Mouse (Mus musculus) heart, postnatal 0 days (tissue): Measurements from ENCODE around the gene Iqce. TPM values are rescaled to one million over a fixed set of nuclear protein-coding genes. Genes with fewer than 3 reads are reported as not detected.

ENCODE experiments used
- ATAC-seq: fragments of 200-750 bp; cut with Nextera tagmentation; 2 replicates; pipeline ENCODE4 v1.8.0; 2017; ENCODE audit warnings: low read depth, moderate number of reproducible peaks, moderate library complexity; ENCODE audit not compliant: insufficient read depth
- DNase-seq: peaks from one replicate; pipeline ENCODE4 v3.0.0-alpha.2; 2016; ENCODE audit warnings: low spot score
- H3K27ac ChIP-seq: fragments of 300-500 bp; sonication (generic); 2 replicates; pipeline ENCODE4 v1.5.1; 2014; ENCODE audit warnings: low read depth, mild to moderate bottlenecking
- H3K27me3 ChIP-seq: fragments of 300-500 bp; sonication (generic); 2 replicates; pipeline ENCODE4 v1.6.1; 2014; ENCODE audit warnings: low read length, mixed read lengths; ENCODE audit not compliant: control insufficient read depth, insufficient read depth
- H3K36me3 ChIP-seq: fragments of 300-500 bp; sonication (generic); replicated peaks from 2 replicates; pipeline ENCODE4 v1.6.1; 2014; ENCODE audit warnings: low read length, mixed read lengths; ENCODE audit not compliant: control insufficient read depth, insufficient read depth
- H3K4me1 ChIP-seq: fragments of 300-500 bp; sonication (generic); 2 replicates; pipeline ENCODE4 v1.6.1; 2014; ENCODE audit warnings: antibody characterized with exemption; ENCODE audit not compliant: control insufficient read depth, insufficient read depth
- H3K4me2 ChIP-seq: fragments of 300-500 bp; sonication (generic); 2 replicates; pipeline ENCODE4 v1.6.1; 2014; ENCODE audit warnings: low read depth, mild to moderate bottlenecking, low read length, moderate library complexity
- H3K4me3 ChIP-seq: fragments of 300-500 bp; sonication (generic); 2 replicates; pipeline ENCODE4 v1.5.1; 2014; ENCODE audit warnings: low read depth, low read length
- H3K9ac ChIP-seq: fragments of 300-500 bp; sonication (generic); replicated peaks from 2 replicates; pipeline ENCODE4 v1.6.1; 2014; ENCODE audit warnings: low read depth, low read length, mixed read lengths
- H3K9me3 ChIP-seq: fragments of 300-500 bp; sonication (generic); replicated peaks from 2 replicates; pipeline ENCODE4 v1.6.1; 2016; ENCODE audit warnings: low read length; ENCODE audit not compliant: control insufficient read depth
- CTCF ChIP-seq: IDR thresholded peaks from 2 replicates; pipeline ENCODE4 v1.5.1; 2016; ENCODE audit warnings: antibody characterized with exemption, control low read depth, low read depth
- EP300 ChIP-seq: IDR thresholded peaks from 2 replicates; pipeline ENCODE4 v1.6.1; 2016; ENCODE audit warnings: antibody characterized with exemption, low read depth
- WGBS: fragments of 180-500 bp; shearing (Covaris S2); extraction: QIAGEN DNeasy Blood & Tissue Kit; methylation state at CpG from one replicate; pipeline ENCODE4 v1.1.7; 2014; 5-methylcytosine and 5-hydroxymethylcytosine counted together
- polyA plus RNA-seq: library from polyadenylated mRNA; unstranded; fragments of >200 nt; fragmentation: Nextera tagmentation; extraction: Ambion mirVana; gene quantifications from 2 replicates; pipeline ENCODE4 v1.2.1, GENCODE M21; 2015
- total RNA-seq: library from RNA; depleted of rRNA; stranded (reverse); fragments of >200 nt; gene quantifications from 2 replicates; pipeline ENCODE4 v1.2.3, GENCODE M21; 2014; ENCODE audit warnings: low replicate concordance

The Iqce gene
- total and polyA plus RNA-seq, 2 experiments from 2014 or later = 3.8 to 5.1 TPM

GRCm38 (mm10) chr5:140649881-140650414, 52.2 kb downstream of the Iqce start:
- WGBS = 81% methylated on average over 7 of the region's 7 CpGs
- Histone ChIP-seq H3K9ac (no peak overlapping the region), H3K27ac (no peak overlapping the region), H3K4me1 (peaks cover 41% of the 10 kb centered on the region), H3K27me3 (no peaks in the 10 kb centered on the region), H3K4me2 (no peak overlapping the region), H3K36me3 (no peaks in the 10 kb centered on the region), H3K4me3 (no peak overlapping the region), H3K9me3 (no peaks in the 10 kb centered on the region)
- ATAC-seq (no peak), DNase-seq (no peak)
- no peak for TF ChIP-seq CTCF
- TF ChIP-seq EP300 = no peak

- ATAC-seq (peak; percentile 91), DNase-seq (peak; percentile 97)
- H3K36me3 ChIP-seq = no peaks in the 10 kb centered on the region
- WGBS = 5% methylated on average over 23 of the region's 26 CpGs
- no peaks in the 10 kb centered on the region for H3K27me3 ChIP-seq
- peaks cover 41% of the 10 kb centered on the region for H3K4me1 ChIP-seq
- TF ChIP-seq EP300 (no peak), CTCF (no peak)
- no peaks in the 10 kb centered on the region for H3K9me3 ChIP-seq
- peak overlapping the region; percentile 99 for H3K4me3 ChIP-seq
- peak overlapping the region; percentile 98 for H3K9ac ChIP-seq
- H3K4me2 ChIP-seq = peak overlapping the region; percentile 98
- no peak overlapping the region; the same call in 1 of the 2 replicates for H3K27ac ChIP-seq
These were observed 53.0 kb downstream of the Iqce start for GRCm38 (mm10) chr5:140649101-140649667.

GRCm38 (mm10) chr5:140648519-140649100, 53.6 kb downstream of the Iqce start, which contains the start of gene Ttyh3:
Gene Ttyh3, minus strand, starts transcription at chr5:140649031.
- TF ChIP-seq EP300 = no peak
- TF ChIP-seq CTCF = no peak
- H3K27ac ChIP-seq = peak within 1 kb of the TSS; percentile 90
- ATAC-seq (peak; percentile 8), DNase-seq (no peak)
- peaks cover 41% of the 10 kb centered on the region for H3K4me1 ChIP-seq
- H3K9ac ChIP-seq = peak within 1 kb of the TSS; percentile 98
- no peaks in the 10 kb centered on the region for H3K27me3 ChIP-seq
- peak within 1 kb of the TSS; percentile 99 for H3K4me3 ChIP-seq
- under 1% methylated on average over 53 of the region's 62 CpGs for WGBS
- no peaks in the 10 kb centered on the region for H3K9me3 ChIP-seq
- H3K36me3 ChIP-seq = 0 out of 2 replicates have a peak, but pooled peaks cover 4% of the 10 kb centered on the region
- peak within 1 kb of the TSS; percentile 98 for H3K4me2 ChIP-seq

- WGBS = 1% methylated on average over 13 of the region's 13 CpGs
- Histone ChIP-seq H3K36me3 (0 out of 2 replicates have a peak, but pooled peaks cover 5% of the 10 kb centered on the region), H3K4me3 (peak overlapping the region; percentile 99), H3K4me1 (peaks cover 38% of the 10 kb centered on the region), H3K27me3 (no peaks in the 10 kb centered on the region), H3K27ac (peak overlapping the region; percentile 90), H3K9me3 (no peaks in the 10 kb centered on the region), H3K4me2 (peak overlapping the region; percentile 98), H3K9ac (peak overlapping the region; percentile 98)
- TF ChIP-seq EP300 = no peak
- no peak for TF ChIP-seq CTCF
- ATAC-seq (no peak), DNase-seq (no peak)
These were observed 54.2 kb downstream of the Iqce start for GRCm38 (mm10) chr5:140647821-140648518.

- Histone ChIP-seq H3K36me3 (0 out of 2 replicates have a peak, but pooled peaks cover 5% of the 10 kb centered on the region), H3K4me2 (peak overlapping the region; percentile 98), H3K4me1 (peaks cover 37% of the 10 kb centered on the region), H3K4me3 (peak overlapping the region; percentile 99), H3K9ac (peak overlapping the region; percentile 98), H3K27me3 (no peaks in the 10 kb centered on the region), H3K27ac (no peak overlapping the region; the same call in 1 of the 2 replicates), H3K9me3 (no peaks in the 10 kb centered on the region)
- no peak for DNase-seq
- no peak for TF ChIP-seq EP300
- no peak for TF ChIP-seq CTCF
- WGBS = 57% methylated on average over 13 of the region's 13 CpGs
- no peak for ATAC-seq
These were observed 55.0 kb downstream of the Iqce start for GRCm38 (mm10) chr5:140647031-140647760.
